Mouse (Mus musculus): ENCODE data around the gene Wnt4. TPM values are rescaled to one million over a fixed set of nuclear protein-coding genes. Genes with fewer than 3 reads are reported as not detected.

Gene Wnt4
- polyA plus RNA-seq, 1 experiment, result 4.1 TPM

GRCm38 (mm10) chr4:137261826-137262225 is 15.5 kb upstream of the Wnt4 start:
- Histone ChIP-seq H3K27me3 (ENCODE audit: control insufficient read depth, insufficient read depth, low read length, poor library complexity, severe bottlenecking) (no peaks in the 10 kb centered on the region), H3K4me3 (ENCODE audit: low read depth, low read length) (no peak overlapping the region), H3K9ac (ENCODE audit: low read depth, poor library complexity, severe bottlenecking) (no peak overlapping the region), H3K4me1 (ENCODE audit: control insufficient read depth, insufficient read depth, low read length) (no peaks in the 10 kb centered on the region), H3K9me3 (replicated peaks; ENCODE audit: control insufficient read depth, insufficient read depth, low read length, poor library complexity, severe bottlenecking) (no peaks in the 10 kb centered on the region), H3K27ac (ENCODE audit: insufficient read depth, low read length) (no peak overlapping the region), H3K36me3 (ENCODE audit: control insufficient read depth, insufficient read depth, low read length, poor library complexity, severe bottlenecking) (no peaks in the 10 kb centered on the region)
- TF ChIP-seq POLR2A (IDR thresholded peaks at IDR 0.05; ENCODE audit: insufficient read depth, low read length) (no peak), CTCF (IDR thresholded peaks at IDR 0.05; ENCODE audit: low read depth, low read length) (no peak), EP300 (IDR thresholded peaks at IDR 0.05; ENCODE audit: insufficient read depth, low read depth, low read length) (no peak)

GRCm38 (mm10) chr4:137264066-137264465 is 13.2 kb upstream of the Wnt4 start:
- no peaks in the 10 kb centered on the region for H3K9me3 ChIP-seq (replicated peaks; ENCODE audit: control insufficient read depth, insufficient read depth, low read length, poor library complexity, severe bottlenecking)
- H3K4me3 ChIP-seq (ENCODE audit: low read depth, low read length), result no peak overlapping the region
- no peaks in the 10 kb centered on the region for H3K4me1 ChIP-seq (ENCODE audit: control insufficient read depth, insufficient read depth, low read length)
- H3K27me3 ChIP-seq (ENCODE audit: control insufficient read depth, insufficient read depth, low read length, poor library complexity, severe bottlenecking), result no peaks in the 10 kb centered on the region
- H3K27ac ChIP-seq (ENCODE audit: insufficient read depth, low read length), result no peak overlapping the region
- H3K9ac ChIP-seq (ENCODE audit: low read depth, poor library complexity, severe bottlenecking), result no peak overlapping the region
- no peaks in the 10 kb centered on the region for H3K36me3 ChIP-seq (ENCODE audit: control insufficient read depth, insufficient read depth, low read length, poor library complexity, severe bottlenecking)
- TF ChIP-seq CTCF (IDR thresholded peaks at IDR 0.05; ENCODE audit: low read depth, low read length), result no peak
- TF ChIP-seq POLR2A (IDR thresholded peaks at IDR 0.05; ENCODE audit: insufficient read depth, low read length), result no peak
- no peak for TF ChIP-seq EP300 (IDR thresholded peaks at IDR 0.05; ENCODE audit: insufficient read depth, low read depth, low read length)

GRCm38 (mm10) chr4:137265116-137265515 is 12.2 kb upstream of the Wnt4 start:
- no peaks in the 10 kb centered on the region for H3K27me3 ChIP-seq (ENCODE audit: control insufficient read depth, insufficient read depth, low read length, poor library complexity, severe bottlenecking)
- TF ChIP-seq CTCF (IDR thresholded peaks at IDR 0.05; ENCODE audit: low read depth, low read length) (no peak), EP300 (IDR thresholded peaks at IDR 0.05; ENCODE audit: insufficient read depth, low read depth, low read length) (no peak), POLR2A (IDR thresholded peaks at IDR 0.05; ENCODE audit: insufficient read depth, low read length) (no peak)
- no peaks in the 10 kb centered on the region for H3K9me3 ChIP-seq (replicated peaks; ENCODE audit: control insufficient read depth, insufficient read depth, low read length, poor library complexity, severe bottlenecking)
- no peaks in the 10 kb centered on the region for H3K36me3 ChIP-seq (ENCODE audit: control insufficient read depth, insufficient read depth, low read length, poor library complexity, severe bottlenecking)
- no peak overlapping the region for H3K4me3 ChIP-seq (ENCODE audit: low read depth, low read length)
- no peaks in the 10 kb centered on the region for H3K4me1 ChIP-seq (ENCODE audit: control insufficient read depth, insufficient read depth, low read length)
- no peak overlapping the region for H3K27ac ChIP-seq (ENCODE audit: insufficient read depth, low read length)
- H3K9ac ChIP-seq (ENCODE audit: low read depth, poor library complexity, severe bottlenecking), result no peak overlapping the region

- no peak overlapping the region for H3K9ac ChIP-seq (ENCODE audit: low read depth, poor library complexity, severe bottlenecking)
- no peak overlapping the region for H3K4me3 ChIP-seq (ENCODE audit: low read depth, low read length)
- H3K27me3 ChIP-seq (ENCODE audit: control insufficient read depth, insufficient read depth, low read length, poor library complexity, severe bottlenecking), result no peaks in the 10 kb centered on the region
- no peaks in the 10 kb centered on the region for H3K4me1 ChIP-seq (ENCODE audit: control insufficient read depth, insufficient read depth, low read length)
- H3K9me3 ChIP-seq (replicated peaks; ENCODE audit: control insufficient read depth, insufficient read depth, low read length, poor library complexity, severe bottlenecking), result no peaks in the 10 kb centered on the region
- no peak for TF ChIP-seq POLR2A (IDR thresholded peaks at IDR 0.05; ENCODE audit: insufficient read depth, low read length)
- no peak for TF ChIP-seq EP300 (IDR thresholded peaks at IDR 0.05; ENCODE audit: insufficient read depth, low read depth, low read length)
- TF ChIP-seq CTCF (IDR thresholded peaks at IDR 0.05; ENCODE audit: low read depth, low read length), result no peak
- no peak overlapping the region for H3K27ac ChIP-seq (ENCODE audit: insufficient read depth, low read length)
- H3K36me3 ChIP-seq (ENCODE audit: control insufficient read depth, insufficient read depth, low read length, poor library complexity, severe bottlenecking), result no peaks in the 10 kb centered on the region
Measured at GRCm38 (mm10) chr4:137268541-137268940, 8.7 kb upstream of the Wnt4 start.

GRCm38 (mm10) chr4:137271856-137272255 is 5.4 kb upstream of the Wnt4 start:
- Histone ChIP-seq H3K4me3 (ENCODE audit: low read depth, low read length) (no peak overlapping the region), H3K9ac (ENCODE audit: low read depth, poor library complexity, severe bottlenecking) (no peak overlapping the region), H3K27ac (ENCODE audit: insufficient read depth, low read length) (no peak overlapping the region), H3K4me1 (ENCODE audit: control insufficient read depth, insufficient read depth, low read length) (no peaks in the 10 kb centered on the region), H3K36me3 (ENCODE audit: control insufficient read depth, insufficient read depth, low read length, poor library complexity, severe bottlenecking) (no peaks in the 10 kb centered on the region), H3K27me3 (ENCODE audit: control insufficient read depth, insufficient read depth, low read length, poor library complexity, severe bottlenecking) (peaks cover 2% of the 10 kb centered on the region; the same call in 1 of the 2 replicates), H3K9me3 (replicated peaks; ENCODE audit: control insufficient read depth, insufficient read depth, low read length, poor library complexity, severe bottlenecking) (no peaks in the 10 kb centered on the region)
- TF ChIP-seq EP300 (IDR thresholded peaks at IDR 0.05; ENCODE audit: insufficient read depth, low read depth, low read length), result no peak
- no peak for TF ChIP-seq POLR2A (IDR thresholded peaks at IDR 0.05; ENCODE audit: insufficient read depth, low read length)
- no peak for TF ChIP-seq CTCF (IDR thresholded peaks at IDR 0.05; ENCODE audit: low read depth, low read length)

- no peak overlapping the region for H3K4me3 ChIP-seq (ENCODE audit: low read depth, low read length)
- peaks cover 12% of the 10 kb centered on the region for H3K27me3 ChIP-seq (ENCODE audit: control insufficient read depth, insufficient read depth, low read length, poor library complexity, severe bottlenecking)
- no peaks in the 10 kb centered on the region for H3K36me3 ChIP-seq (ENCODE audit: control insufficient read depth, insufficient read depth, low read length, poor library complexity, severe bottlenecking)
- no peaks in the 10 kb centered on the region for H3K4me1 ChIP-seq (ENCODE audit: control insufficient read depth, insufficient read depth, low read length)
- no peak overlapping the region for H3K27ac ChIP-seq (ENCODE audit: insufficient read depth, low read length)
- no peak overlapping the region for H3K9ac ChIP-seq (ENCODE audit: low read depth, poor library complexity, severe bottlenecking)
- TF ChIP-seq EP300 (IDR thresholded peaks at IDR 0.05; ENCODE audit: insufficient read depth, low read depth, low read length) (no peak), POLR2A (IDR thresholded peaks at IDR 0.05; ENCODE audit: insufficient read depth, low read length) (no peak), CTCF (IDR thresholded peaks at IDR 0.05; ENCODE audit: low read depth, low read length) (no peak)
- no peaks in the 10 kb centered on the region for H3K9me3 ChIP-seq (replicated peaks; ENCODE audit: control insufficient read depth, insufficient read depth, low read length, poor library complexity, severe bottlenecking)
Measured at GRCm38 (mm10) chr4:137274304-137274703, 3.0 kb upstream of the Wnt4 start.

Data from ES-Bruce4 (cell line).